Mouse (Mus musculus) embryonic facial prominence, embryonic 12.5 days (tissue): ENCODE measurements around the gene Cited2. TPM values are rescaled to one million over a fixed set of nuclear protein-coding genes. Genes with fewer than 3 reads are reported as not detected.
A peak's percentile ranks its signal among the peaks of the same experiment; 100 is the strongest.

Source experiments
- ATAC-seq: fragments of 200-750 bp; cut with Nextera tagmentation; 2 replicates; pipeline ENCODE4 v1.8.0; 2017; ENCODE audit not compliant: insufficient number of reproducible peaks, insufficient read depth, low FRiP score, low TSS enrichment
- H3K27ac ChIP-seq: fragments of 300-500 bp; sonication (generic); 2 replicates; pipeline ENCODE4 v1.5.1; 2016; ENCODE audit warnings: mild to moderate bottlenecking
- H3K27me3 ChIP-seq: fragments of 300-500 bp; sonication (generic); 2 replicates; pipeline ENCODE4 v1.6.1; 2016; ENCODE audit warnings: mild to moderate bottlenecking, moderate library complexity
- H3K36me3 ChIP-seq: fragments of 300-500 bp; sonication (generic); 2 replicates; pipeline ENCODE4 v1.6.1; 2016; ENCODE audit warnings: mild to moderate bottlenecking
- H3K4me1 ChIP-seq: fragments of 300-500 bp; sonication (generic); 2 replicates; pipeline ENCODE4 v1.6.1; 2016
- H3K4me2 ChIP-seq: fragments of 300-500 bp; sonication (generic); replicated peaks from 2 replicates; pipeline ENCODE4 v1.6.1; 2016; ENCODE audit warnings: mild to moderate bottlenecking, moderate library complexity
- H3K4me3 ChIP-seq: fragments of 300-500 bp; sonication (generic); 2 replicates; pipeline ENCODE4 v1.5.1; 2016; ENCODE audit warnings: mild to moderate bottlenecking
- H3K9ac ChIP-seq: fragments of 300-500 bp; sonication (generic); 2 replicates; pipeline ENCODE4 v1.6.1; 2016; ENCODE audit warnings: mild to moderate bottlenecking, moderate library complexity
- H3K9me3 ChIP-seq: fragments of 300-500 bp; sonication (generic); 2 replicates; pipeline ENCODE4 v1.6.1; 2016; ENCODE audit warnings: mild to moderate bottlenecking, moderate library complexity
- WGBS: fragments of 180-500 bp; shearing (Covaris S2); methylation state at CpG from one replicate; pipeline ENCODE4 v1.1.7; 2016; 5-methylcytosine and 5-hydroxymethylcytosine counted together
- polyA plus RNA-seq: library from polyadenylated mRNA; unstranded; fragments of >200 nt; fragmentation: Nextera tagmentation; extraction: Ambion mirVana; gene quantifications from 2 replicates; pipeline ENCODE4 v1.2.1, GENCODE M21; 2016

Cited2 gene
- polyA plus RNA-seq, 1 experiment from 2014 or later = 43.8 TPM

- no peak for ATAC-seq
- Histone ChIP-seq H3K4me3 (peak overlapping the region; percentile 89), H3K27ac (no peak overlapping the region), H3K9me3 (no peaks in the 10 kb centered on the region), H3K9ac (no peak overlapping the region; the same call in 1 of the 2 replicates), H3K4me1 (peaks cover 16% of the 10 kb centered on the region; the same call in 1 of the 2 replicates), H3K27me3 (no peaks in the 10 kb centered on the region), H3K36me3 (no peaks in the 10 kb centered on the region), H3K4me2 (peak overlapping the region; percentile 76)
- WGBS = 7% methylated on average over 8 of the region's 8 CpGs
These were observed 2.1 kb downstream of the Cited2 start for GRCm38 (mm10) chr10:17725037-17725584.

DNA sequence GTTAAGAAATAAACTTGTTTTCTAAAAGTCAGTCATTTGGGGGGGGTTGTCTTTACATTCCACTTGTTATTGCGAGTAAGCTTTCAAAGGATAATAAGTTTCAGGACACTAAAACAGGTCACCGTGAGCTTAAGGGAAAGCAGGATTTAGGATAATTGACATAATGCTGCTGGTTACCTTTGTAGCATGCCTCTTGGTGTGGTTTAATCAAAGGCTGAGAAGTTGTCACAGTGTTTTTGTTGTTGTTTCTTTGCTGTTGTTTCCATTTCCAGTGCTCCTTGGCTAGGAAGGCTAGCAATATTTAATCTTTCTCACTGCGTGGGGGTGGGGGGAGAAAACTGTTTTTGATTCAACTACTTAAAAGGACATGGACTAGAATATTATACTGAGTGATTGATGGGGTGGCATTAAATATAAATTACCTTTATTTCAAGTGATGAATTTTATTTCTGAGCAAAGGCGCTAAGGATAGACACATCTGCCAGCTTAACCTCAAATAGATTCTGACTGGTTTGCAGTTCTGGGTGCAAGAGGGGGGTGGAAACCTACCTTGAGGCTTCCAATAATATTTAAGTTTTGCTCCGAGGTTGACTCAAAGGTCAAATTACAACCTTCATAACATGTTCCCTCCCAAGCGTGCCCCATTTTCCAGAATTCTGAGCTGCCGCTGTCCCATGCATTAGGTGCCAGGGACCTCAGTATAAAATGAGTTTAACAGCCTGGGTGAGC is 2.8 kb downstream of the Cited2 start:
- Histone ChIP-seq H3K27ac (no peak overlapping the region), H3K4me3 (peak overlapping the region; percentile 22; the same call in 1 of the 2 replicates), H3K9ac (no peak overlapping the region; the same call in 1 of the 2 replicates), H3K27me3 (no peaks in the 10 kb centered on the region), H3K9me3 (no peaks in the 10 kb centered on the region), H3K36me3 (no peaks in the 10 kb centered on the region), H3K4me1 (peaks cover 16% of the 10 kb centered on the region; the same call in 1 of the 2 replicates), H3K4me2 (peak overlapping the region; percentile 76)
- no peak for ATAC-seq
- WGBS = 34% methylated on average over 7 of the region's 7 CpGs

DNA sequence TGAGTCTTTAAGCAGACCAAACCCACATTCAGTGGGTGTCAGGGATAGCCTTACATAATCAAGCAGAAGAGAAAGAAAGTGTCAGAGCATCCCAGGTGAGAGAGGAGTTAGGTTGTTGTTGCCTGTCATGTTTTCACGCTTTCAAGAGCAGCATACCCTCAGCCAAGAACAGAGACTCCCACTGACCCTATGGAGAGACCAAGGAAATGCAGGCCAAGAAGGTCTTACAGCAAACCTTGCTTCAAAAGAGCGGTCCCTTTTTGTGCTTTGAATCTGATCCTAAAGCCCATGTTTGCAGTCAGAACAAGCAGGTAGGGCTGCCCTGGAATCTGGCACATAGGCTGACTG is 3.3 kb downstream of the Cited2 start:
- H3K4me1 ChIP-seq = peaks cover 16% of the 10 kb centered on the region; the same call in 1 of the 2 replicates
- no peaks in the 10 kb centered on the region for H3K36me3 ChIP-seq
- WGBS = 46% methylated on average over 2 of the region's 2 CpGs
- no peak for ATAC-seq
- no peaks in the 10 kb centered on the region for H3K27me3 ChIP-seq
- peak overlapping the region; percentile 22; the same call in 1 of the 2 replicates for H3K4me3 ChIP-seq
- peak overlapping the region; percentile 76 for H3K4me2 ChIP-seq
- no peak overlapping the region for H3K27ac ChIP-seq
- no peaks in the 10 kb centered on the region for H3K9me3 ChIP-seq
- H3K9ac ChIP-seq = no peak overlapping the region

DNA sequence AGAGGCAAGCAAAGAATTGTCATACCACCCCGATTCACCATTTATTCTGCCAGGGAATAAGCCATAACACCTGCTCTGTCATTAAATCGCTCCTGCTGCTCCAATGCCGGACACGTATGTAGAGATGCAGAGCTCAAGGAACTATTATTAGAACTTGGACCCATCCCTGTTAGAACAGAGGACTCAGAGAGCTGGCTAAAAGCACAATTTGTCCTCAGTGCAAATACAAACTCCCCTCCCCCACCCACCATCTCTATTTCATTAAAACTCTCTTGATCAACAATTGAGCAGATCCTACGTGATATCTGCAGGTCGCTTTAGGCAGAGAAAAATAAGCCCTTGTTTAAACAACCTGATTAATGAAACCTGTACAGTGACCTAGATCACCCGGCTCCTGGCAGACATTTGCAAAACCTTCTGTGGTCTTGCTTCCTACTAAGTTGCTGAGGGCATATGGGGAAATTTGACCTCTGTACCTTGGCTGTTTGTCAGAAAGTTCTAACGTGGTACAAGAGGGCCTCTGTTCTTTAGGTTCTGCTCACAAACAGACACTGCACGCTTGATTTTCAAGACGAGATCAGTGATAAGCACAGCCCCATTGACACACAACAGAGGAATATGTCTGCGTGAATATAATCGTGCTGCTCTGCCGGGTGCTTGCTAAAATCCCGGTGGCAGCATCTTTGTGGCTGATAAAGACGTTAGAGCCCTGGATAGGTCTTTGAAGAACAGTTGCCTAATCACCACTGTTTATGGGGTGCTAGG is 4.3 kb downstream of the Cited2 start:
- peaks cover 16% of the 10 kb centered on the region; the same call in 1 of the 2 replicates for H3K4me1 ChIP-seq
- H3K9ac ChIP-seq = no peak overlapping the region
- no peak overlapping the region for H3K4me3 ChIP-seq
- no peak overlapping the region for H3K27ac ChIP-seq
- no peaks in the 10 kb centered on the region for H3K36me3 ChIP-seq
- no peaks in the 10 kb centered on the region for H3K27me3 ChIP-seq
- H3K9me3 ChIP-seq = no peaks in the 10 kb centered on the region
- no peak for ATAC-seq
- peak overlapping the region; percentile 76 for H3K4me2 ChIP-seq
- 9% methylated on average over 15 of the region's 15 CpGs for WGBS

DNA sequence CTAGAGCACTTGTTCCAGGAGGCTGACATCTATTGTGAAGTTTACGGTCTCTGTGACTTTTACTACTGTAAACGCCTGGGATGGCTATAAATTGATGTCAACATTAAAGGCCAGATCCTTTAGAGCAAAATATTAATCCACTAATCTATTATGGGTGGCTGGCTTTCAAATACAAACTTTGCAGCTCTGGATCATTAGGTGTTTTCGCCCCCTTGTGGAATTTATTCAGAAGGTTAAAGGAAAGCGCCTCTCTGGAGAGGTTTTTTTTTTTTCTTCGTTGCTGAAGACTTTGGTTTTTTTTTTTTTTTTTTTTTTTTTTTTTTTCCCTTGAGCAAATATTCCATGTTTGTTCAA is 4.9 kb downstream of the Cited2 start:
- Histone ChIP-seq H3K27ac (no peak overlapping the region), H3K9ac (no peak overlapping the region), H3K4me1 (peaks cover 16% of the 10 kb centered on the region; the same call in 1 of the 2 replicates), H3K27me3 (no peaks in the 10 kb centered on the region), H3K4me3 (no peak overlapping the region), H3K36me3 (no peaks in the 10 kb centered on the region), H3K4me2 (peak overlapping the region; percentile 76; the same call in 1 of the 2 replicates), H3K9me3 (no peaks in the 10 kb centered on the region)
- WGBS = 11% methylated on average over 5 of the region's 5 CpGs
- no peak for ATAC-seq

DNA sequence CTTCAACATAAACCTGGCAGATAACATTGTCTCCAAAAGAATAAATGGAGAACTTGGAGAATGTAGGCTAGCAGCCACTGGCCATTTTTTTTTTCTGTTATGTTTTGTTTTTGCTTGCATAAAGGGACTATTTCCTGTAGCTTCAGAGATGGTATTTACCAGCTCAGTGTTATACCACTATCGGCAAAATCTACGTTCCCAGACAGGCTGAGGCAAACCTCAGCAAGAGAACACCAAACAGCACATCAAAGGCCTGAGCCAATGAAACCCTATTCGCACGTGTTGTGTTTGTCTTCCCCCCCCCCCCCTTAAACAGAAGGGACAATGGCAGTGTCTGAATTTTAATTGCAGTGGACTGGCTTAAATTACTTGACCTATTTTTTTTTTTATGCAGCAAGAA is 5.7 kb downstream of the Cited2 start:
- Histone ChIP-seq H3K36me3 (no peaks in the 10 kb centered on the region), H3K4me2 (no peak overlapping the region), H3K27ac (no peak overlapping the region), H3K4me3 (no peak overlapping the region), H3K4me1 (peaks cover 16% of the 10 kb centered on the region; the same call in 1 of the 2 replicates), H3K9me3 (no peaks in the 10 kb centered on the region), H3K9ac (no peak overlapping the region), H3K27me3 (no peaks in the 10 kb centered on the region)
- 18% methylated on average over 4 of the region's 4 CpGs for WGBS
- ATAC-seq = no peak

- Histone ChIP-seq H3K27ac (no peak overlapping the region), H3K36me3 (no peaks in the 10 kb centered on the region), H3K9ac (no peak overlapping the region), H3K4me1 (peaks cover 16% of the 10 kb centered on the region; the same call in 1 of the 2 replicates), H3K9me3 (no peaks in the 10 kb centered on the region), H3K4me3 (no peak overlapping the region), H3K4me2 (no peak overlapping the region), H3K27me3 (no peaks in the 10 kb centered on the region)
- ATAC-seq = no peak
- WGBS = 60% methylated on average over 6 of the region's 6 CpGs
These were observed 6.5 kb downstream of the Cited2 start for GRCm38 (mm10) chr10:17729476-17729875.

DNA sequence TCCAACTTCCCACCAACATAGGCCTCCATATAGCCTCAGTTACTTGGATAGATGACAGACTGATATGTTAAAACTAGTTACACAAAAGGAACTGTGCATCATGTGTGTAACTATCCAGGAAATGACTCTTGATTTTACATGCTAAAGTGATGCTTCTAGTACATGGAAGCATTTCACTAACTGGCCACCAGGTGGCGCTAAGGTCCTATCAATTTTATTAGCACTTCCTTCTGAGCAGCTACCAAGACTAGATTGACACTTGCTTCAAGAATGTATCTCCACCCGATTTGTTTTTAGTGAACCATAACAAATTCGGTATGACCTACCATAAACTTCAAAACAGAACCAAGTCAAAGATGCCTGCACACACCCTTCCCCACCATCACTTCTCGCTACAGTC is 10.0 kb downstream of the Cited2 start:
- Histone ChIP-seq H3K4me1 (no peaks in the 10 kb centered on the region), H3K4me3 (no peak overlapping the region), H3K4me2 (no peak overlapping the region), H3K9ac (no peak overlapping the region), H3K27me3 (no peaks in the 10 kb centered on the region), H3K36me3 (no peaks in the 10 kb centered on the region), H3K27ac (no peak overlapping the region), H3K9me3 (no peaks in the 10 kb centered on the region)
- no peak for ATAC-seq
- 18% methylated on average over 4 of the region's 4 CpGs for WGBS

- ATAC-seq = no peak
- Histone ChIP-seq H3K9ac (no peak overlapping the region), H3K27ac (no peak overlapping the region), H3K4me2 (no peak overlapping the region), H3K4me3 (no peak overlapping the region), H3K4me1 (no peaks in the 10 kb centered on the region), H3K27me3 (no peaks in the 10 kb centered on the region), H3K36me3 (no peaks in the 10 kb centered on the region), H3K9me3 (no peaks in the 10 kb centered on the region)
- 96% methylated on average over 2 of the region's 2 CpGs for WGBS
These were observed 19.6 kb downstream of the Cited2 start for GRCm38 (mm10) chr10:17742581-17742980.

- Histone ChIP-seq H3K9me3 (0 out of 2 replicates have a peak, but pooled peaks cover 6% of the 10 kb centered on the region), H3K4me2 (no peak overlapping the region), H3K27me3 (no peaks in the 10 kb centered on the region), H3K36me3 (no peaks in the 10 kb centered on the region), H3K4me3 (no peak overlapping the region), H3K27ac (no peak overlapping the region), H3K4me1 (no peaks in the 10 kb centered on the region), H3K9ac (no peak overlapping the region)
- 72% methylated on average over 5 of the region's 5 CpGs for WGBS
- no peak for ATAC-seq
These were observed 29.5 kb downstream of the Cited2 start for GRCm38 (mm10) chr10:17752478-17752877.

- 88% methylated on average over 3 of the region's 3 CpGs for WGBS
- no peak for ATAC-seq
- Histone ChIP-seq H3K27me3 (no peaks in the 10 kb centered on the region), H3K27ac (no peak overlapping the region), H3K4me3 (no peak overlapping the region), H3K36me3 (no peaks in the 10 kb centered on the region), H3K9ac (no peak overlapping the region), H3K4me1 (no peaks in the 10 kb centered on the region), H3K9me3 (0 out of 2 replicates have a peak, but pooled peaks cover 9% of the 10 kb centered on the region), H3K4me2 (no peak overlapping the region)
These were observed 36.8 kb downstream of the Cited2 start for GRCm38 (mm10) chr10:17759772-17760171.
